14 mouse cellular contexts compared by ENCODE assay signal in the genomic region with DNA sequence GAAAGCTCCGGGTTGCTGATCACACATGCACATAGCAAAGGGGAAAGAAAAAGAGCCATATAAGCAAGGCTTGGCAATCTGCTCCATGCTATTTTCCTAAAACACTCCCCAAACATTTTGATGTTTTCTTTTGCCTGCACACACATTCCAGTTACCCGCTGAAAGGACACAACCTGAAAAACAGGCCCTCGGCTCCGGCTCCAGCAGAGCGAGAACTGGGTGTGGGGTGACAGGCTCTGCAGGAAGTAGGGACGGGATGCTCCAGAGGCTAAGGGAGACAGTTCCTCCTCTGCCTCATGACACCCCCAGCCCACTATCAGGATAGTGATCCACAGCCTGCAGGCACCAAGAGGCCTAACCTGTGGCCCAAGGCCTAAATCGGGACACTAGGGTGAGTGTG. TPM values are rescaled to one million over a fixed set of nuclear protein-coding genes. Genes with fewer than 3 reads are reported as not detected.
DNase-seq lines count a peak whose midpoint lies in the region; ATAC-seq lines count a peak whose summit lies in the region.
"Had no signal": no experiment of that assay in that cellular context is flagged by ENCODE, and none has a peak within 500 bp of the region (broad histone marks: within the 10 kb centered on the region; RNA-seq: fewer than 3 reads in every experiment).

No protein-coding gene starts in this region.

- H3K9me3 ChIP-seq in embryonic facial prominence, embryonic 14.5 days (ENCODE audit: control insufficient read depth, low read length): no peaks in the 10 kb centered on the region
- H3K9me3 ChIP-seq in kidney, embryonic 14.5 days (ENCODE audit: control insufficient read depth, low read length): no peaks in the 10 kb centered on the region
- H3K9me3 ChIP-seq in neural tube, embryonic 15.5 days (replicated peaks): no peaks in the 10 kb centered on the region
- H3K9me3 ChIP-seq: heart, embryonic 10.5 days; megakaryocyte, embryonic 14.5 days had no signal

- peaks cover 21% of the 10 kb centered on the region for H3K4me1 ChIP-seq in embryonic facial prominence, embryonic 14.5 days (ENCODE audit: control insufficient read depth, insufficient read depth, low read length)
- H3K4me1 ChIP-seq in kidney, embryonic 14.5 days (ENCODE audit: control insufficient read depth, insufficient read depth, low read length): peaks cover 79% of the 10 kb centered on the region
- peaks cover 83% of the 10 kb centered on the region for H3K4me1 ChIP-seq in neural tube, embryonic 15.5 days

- H3K4me2 ChIP-seq in embryonic facial prominence, embryonic 14.5 days (ENCODE audit: low read depth, low read length): no peak overlapping the region
- no peak overlapping the region for H3K4me2 ChIP-seq in kidney, embryonic 14.5 days (replicated peaks; ENCODE audit: low read depth, low read length)
- no peak overlapping the region for H3K4me2 ChIP-seq in neural tube, embryonic 15.5 days

- no peaks in the 10 kb centered on the region for H3K27me3 ChIP-seq in embryonic facial prominence, embryonic 14.5 days (replicated peaks; ENCODE audit: control insufficient read depth, insufficient read depth, low read length)
- no peaks in the 10 kb centered on the region for H3K27me3 ChIP-seq in kidney, embryonic 14.5 days (ENCODE audit: control insufficient read depth, insufficient read depth, low read length)
- H3K27me3 ChIP-seq in neural tube, embryonic 15.5 days (replicated peaks): no peaks in the 10 kb centered on the region
- H3K27me3 ChIP-seq: megakaryocyte, embryonic 14.5 days had no signal

- H3K27ac ChIP-seq in embryonic facial prominence, embryonic 14.5 days (replicated peaks; ENCODE audit: low read depth, low read length): peak overlapping the region; percentile 28; the same call in 1 of the 2 replicates
- peak overlapping the region; percentile 73; the same call in 1 of the 2 replicates for H3K27ac ChIP-seq in kidney, embryonic 14.5 days (ENCODE audit: low read depth, low read length)
- peak overlapping the region; percentile 54 for H3K27ac ChIP-seq in neural tube, embryonic 15.5 days (replicated peaks)
- H3K27ac ChIP-seq: gastrocnemius, adult 2 months; heart, embryonic 10.5 days had no signal

- no peak overlapping the region for H3K4me3 ChIP-seq in embryonic facial prominence, embryonic 14.5 days (ENCODE audit: low read depth, low read length)
- H3K4me3 ChIP-seq in kidney, embryonic 14.5 days (ENCODE audit: low read length): no peak overlapping the region
- H3K4me3 ChIP-seq in neural tube, embryonic 15.5 days (replicated peaks): no peak overlapping the region
- H3K4me3 ChIP-seq: gastrocnemius, adult 2 months; heart, embryonic 10.5 days; megakaryocyte, embryonic 14.5 days had no signal

- H3K36me3 ChIP-seq in embryonic facial prominence, embryonic 14.5 days (ENCODE audit: control insufficient read depth, insufficient read depth, low read length): peaks cover 29% of the 10 kb centered on the region
- peaks cover 32% of the 10 kb centered on the region for H3K36me3 ChIP-seq in kidney, embryonic 14.5 days (ENCODE audit: control insufficient read depth, insufficient read depth, low read length)
- H3K36me3 ChIP-seq in neural tube, embryonic 15.5 days: no peaks in the 10 kb centered on the region

- no peak overlapping the region for H3K9ac ChIP-seq in embryonic facial prominence, embryonic 14.5 days (ENCODE audit: low read depth, low read length)
- H3K9ac ChIP-seq in kidney, embryonic 14.5 days (ENCODE audit: low read depth, low read length): no peak overlapping the region
- no peak overlapping the region for H3K9ac ChIP-seq in neural tube, embryonic 15.5 days (replicated peaks)

- ATAC-seq in embryonic facial prominence, embryonic 14.5 days (ENCODE audit: low read depth): no peak
- ATAC-seq in kidney, embryonic 14.5 days (ENCODE audit: low FRiP score, low TSS enrichment): no peak
- no peak for ATAC-seq in neural tube, embryonic 15.5 days (ENCODE audit: low FRiP score)
- ATAC-seq: activated CD4-positive, CD25-positive, alpha-beta regulatory T cell, adult 4 months had no signal

- 69% methylated on average over 7 of the region's 7 CpGs for WGBS in embryonic facial prominence, embryonic 14.5 days
- WGBS in kidney, embryonic 14.5 days: 20% methylated on average over 7 of the region's 7 CpGs
- 50% methylated on average over 7 of the region's 7 CpGs for WGBS in neural tube, embryonic 15.5 days

- DNase-seq in kidney, adult 11 months: peak; percentile 65
- no peak for DNase-seq in kidney, adult 18-20 months
- DNase-seq in embryonic facial prominence, embryonic 14.5 days (ENCODE audit: low spot score): peak; percentile 61
- no peak for DNase-seq in frontal cortex, adult 2 months (ENCODE audit: extremely low spot score in 1 of 2, low spot score in 1 of 2)
- no peak for DNase-seq in testis, postnatal 14 days (ENCODE audit: low spot score)
- DNase-seq: cerebellum, adult 18-20 months; gastrocnemius, adult 2 months; left cerebral cortex, postnatal 4 days; right cerebral cortex, postnatal 4 days had no signal

RNA-seq across cellular contexts. Expression of a gene that starts 32.3 kb away (rescaled TPM):
- polyA plus RNA-seq in embryonic facial prominence, embryonic 14.5 days (2014; fragmentation: Nextera tagmentation; extraction: Ambion mirVana): 15.2 and 15.9 TPM in 2 replicates
- polyA plus RNA-seq in kidney, embryonic 14.5 days (2014; fragmentation: Nextera tagmentation; extraction: Ambion mirVana): 30.8 and 50.4 TPM in 2 replicates
- polyA plus RNA-seq in neural tube, embryonic 15.5 days (2015; fragmentation: Nextera tagmentation; extraction: Ambion mirVana): 17.3 and 20.7 TPM in 2 replicates
- polyA plus RNA-seq in frontal cortex, adult 2 months (2012; rRNA removed): 77.1 and 82.2 TPM in 2 replicates

Comparison
In these comparisons a context has a peak if more than half of its experiments do, and no peak if none do; other contexts are left out.
1. DNase-seq: peak in kidney, adult 11 months (single experiment) and embryonic facial prominence, embryonic 14.5 days (single experiment); none in kidney, adult 18-20 months (single experiment), frontal cortex, adult 2 months (0 of 2) and testis, postnatal 14 days (single experiment).
2. Peak in every context shown above with its lines, with median percentiles within 50 percentile points of each other: H3K27ac ChIP-seq.